Mouse (Mus musculus): ENCODE data around the gene Chrm1. TPM values are rescaled to one million over a fixed set of nuclear protein-coding genes. Genes with fewer than 3 reads are reported as not detected.

Gene Chrm1
- polyA plus RNA-seq, 1 experiment, result not detected

DNA sequence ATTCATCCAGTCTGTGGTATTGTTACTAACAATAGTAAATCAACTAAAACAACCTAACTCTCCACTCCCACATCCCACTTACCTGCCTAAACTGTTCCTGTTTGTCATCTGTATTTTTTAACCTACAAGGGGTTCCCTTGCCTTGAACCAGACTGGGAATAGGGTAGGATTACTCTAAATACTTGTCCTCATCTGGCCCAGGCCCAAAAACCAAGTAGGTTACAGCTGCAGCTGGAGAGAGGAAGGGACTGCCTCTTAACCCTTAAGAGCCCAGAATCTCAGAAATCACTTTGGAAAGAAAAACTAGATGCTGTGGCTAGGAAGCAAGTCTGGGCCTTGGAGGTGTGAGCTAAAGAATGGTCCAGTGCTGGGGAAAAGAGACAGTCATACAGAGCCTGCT, 7.8 kb upstream of the Chrm1 start:
- no peak overlapping the region for H3K4me3 ChIP-seq
- no peak for TF ChIP-seq E2F4 (IDR thresholded peaks at IDR 0.05; ENCODE audit: insufficient read depth)
- TF ChIP-seq REST (IDR thresholded peaks at IDR 0.05; ENCODE audit: insufficient read depth, insufficient read length), result no peak
- TF ChIP-seq MAX (IDR thresholded peaks at IDR 0.05; ENCODE audit: low read depth), result no peak
- no peak for TF ChIP-seq CEBPB (IDR thresholded peaks at IDR 0.05; ENCODE audit: insufficient read depth, poor library complexity, severe bottlenecking)
- TF ChIP-seq SRF (IDR thresholded peaks at IDR 0.05; ENCODE audit: control insufficient read depth, insufficient read length, low read depth), result no peak
- no peak for TF ChIP-seq POLR2A (IDR thresholded peaks at IDR 0.05; ENCODE audit: insufficient read length, low read depth)
- no peak for TF ChIP-seq POLR2AphosphoS2 (IDR thresholded peaks at IDR 0.05; ENCODE audit: insufficient read length, low read depth)
- TF ChIP-seq USF1 (IDR thresholded peaks at IDR 0.05; ENCODE audit: low read depth), result no peak
- no peaks in the 10 kb centered on the region for H3K36me3 ChIP-seq (ENCODE audit: control insufficient read depth, insufficient read depth)
- no peak overlapping the region for H3ac ChIP-seq (ENCODE audit: control insufficient read depth, insufficient read length)
- no peak overlapping the region for H3K4me2 ChIP-seq (ENCODE audit: low read depth)
- H3K27me3 ChIP-seq (ENCODE audit: control insufficient read depth, insufficient read depth, insufficient read length), result peaks cover 20% of the 10 kb centered on the region
- H3K79me2 ChIP-seq (ENCODE audit: control insufficient read depth, insufficient read depth), result no peaks in the 10 kb centered on the region

DNA sequence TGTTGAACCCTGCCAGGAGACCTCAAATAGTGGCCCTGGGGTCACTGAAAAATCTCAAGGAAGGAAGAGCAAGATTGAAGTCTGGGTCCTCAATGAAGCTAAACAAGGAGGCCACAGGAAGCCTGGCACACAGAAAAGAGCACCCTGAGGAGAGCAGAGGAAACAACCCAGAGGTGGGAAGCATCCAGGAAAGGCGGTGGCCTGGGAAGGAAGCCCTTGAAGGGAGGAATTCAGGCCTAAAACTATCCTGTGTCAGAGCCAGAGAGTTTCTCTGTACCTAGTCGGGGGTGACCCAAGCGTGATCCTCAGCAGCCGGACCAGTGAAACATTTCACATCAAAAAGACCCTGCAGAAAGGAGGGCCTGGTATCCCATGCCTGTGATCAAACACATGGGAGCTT, 7.2 kb upstream of the Chrm1 start:
- Histone ChIP-seq H3K27me3 (ENCODE audit: control insufficient read depth, insufficient read depth, insufficient read length) (peaks cover 20% of the 10 kb centered on the region), H3K4me2 (ENCODE audit: low read depth) (no peak overlapping the region), H3K36me3 (ENCODE audit: control insufficient read depth, insufficient read depth) (no peaks in the 10 kb centered on the region), H3K79me2 (ENCODE audit: control insufficient read depth, insufficient read depth) (no peaks in the 10 kb centered on the region), H3K4me3 (no peak overlapping the region), H3ac (ENCODE audit: control insufficient read depth, insufficient read length) (no peak overlapping the region)
- no peak for TF ChIP-seq SRF (IDR thresholded peaks at IDR 0.05; ENCODE audit: control insufficient read depth, insufficient read length, low read depth)
- TF ChIP-seq MYOD1 (IDR thresholded peaks at IDR 0.05; ENCODE audit: control insufficient read depth in 1 of 3, insufficient read length in 2 of 3, low read depth in 2 of 3), result no peak
- no peak for TF ChIP-seq POLR2A (IDR thresholded peaks at IDR 0.05; ENCODE audit: insufficient read length, low read depth)

DNA sequence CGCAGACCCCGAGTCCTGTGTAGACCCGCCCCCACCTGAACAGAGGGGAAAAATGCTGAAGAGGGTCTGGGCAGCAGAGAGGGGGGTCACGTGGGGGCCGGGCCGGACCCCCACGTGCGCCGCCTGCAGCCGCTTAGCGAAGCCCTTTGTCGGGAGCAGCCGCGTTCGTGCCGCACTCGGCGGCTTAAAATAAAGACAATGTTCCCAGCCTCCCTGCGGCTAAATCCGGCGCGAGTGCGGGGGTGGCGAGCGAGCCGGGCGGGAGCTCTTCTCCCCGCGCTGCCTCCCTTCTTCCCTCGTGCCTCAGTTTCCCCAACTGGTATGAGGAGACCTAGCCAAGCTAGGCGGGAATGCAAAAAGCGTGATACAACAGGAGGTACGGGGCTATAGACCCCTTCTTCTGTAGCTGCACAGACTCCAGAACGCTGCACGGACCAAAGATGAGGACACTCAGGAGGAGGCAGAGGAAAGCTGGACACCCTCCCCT, 1.7 kb upstream of the Chrm1 start:
- Histone ChIP-seq H3K79me2 (ENCODE audit: control insufficient read depth, insufficient read depth) (no peaks in the 10 kb centered on the region), H3K4me3 (no peak overlapping the region), H3ac (ENCODE audit: control insufficient read depth, insufficient read length) (no peak overlapping the region), H3K36me3 (ENCODE audit: control insufficient read depth, insufficient read depth) (no peaks in the 10 kb centered on the region), H3K4me2 (ENCODE audit: low read depth) (no peak overlapping the region), H3K27me3 (ENCODE audit: control insufficient read depth, insufficient read depth, insufficient read length) (peaks cover 63% of the 10 kb centered on the region)
- TF ChIP-seq POLR2A (IDR thresholded peaks at IDR 0.05; ENCODE audit: insufficient read length, low read depth) (no peak), MYOD1 (IDR thresholded peaks at IDR 0.05; ENCODE audit: control insufficient read depth in 1 of 3, insufficient read length in 2 of 3, low read depth in 2 of 3) (no peak), CEBPB (IDR thresholded peaks at IDR 0.05; ENCODE audit: insufficient read depth, poor library complexity, severe bottlenecking) (no peak), USF1 (IDR thresholded peaks at IDR 0.05; ENCODE audit: low read depth) (no peak), MAX (IDR thresholded peaks at IDR 0.05; ENCODE audit: low read depth) (no peak), MYOG (IDR thresholded peaks at IDR 0.05; ENCODE audit: control insufficient read depth in 1 of 3, insufficient read depth in 1 of 3, insufficient read length in 2 of 3, low read depth in 2 of 3) (no peak), TCF12 (IDR thresholded peaks at IDR 0.05; ENCODE audit: insufficient read depth, poor library complexity, severe bottlenecking) (no peak), POLR2AphosphoS2 (IDR thresholded peaks at IDR 0.05; ENCODE audit: insufficient read length, low read depth) (no peak), TCF3 (IDR thresholded peaks at IDR 0.05; ENCODE audit: insufficient read length, low read depth) (no peak)

DNA sequence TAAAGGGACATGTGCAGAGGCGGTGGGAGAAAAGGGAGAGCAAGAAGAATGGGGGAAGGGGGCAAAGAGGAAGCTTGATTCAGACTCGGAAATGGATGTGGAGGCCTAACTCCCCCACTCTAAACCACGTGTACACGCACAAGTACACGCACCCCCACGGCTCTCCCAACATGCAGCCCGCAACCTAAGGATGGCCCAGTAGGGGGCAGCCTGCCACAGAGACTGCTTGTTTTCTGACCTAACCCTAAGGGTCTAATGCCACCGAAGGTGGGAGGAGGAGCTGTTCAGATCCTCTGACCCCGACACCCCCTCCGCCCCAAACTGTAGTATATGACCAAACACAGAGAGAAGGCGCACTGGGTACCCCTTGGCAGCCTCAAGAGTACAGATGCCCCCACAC, 1.3 kb upstream of the Chrm1 start:
- H3K79me2 ChIP-seq (ENCODE audit: control insufficient read depth, insufficient read depth), result no peaks in the 10 kb centered on the region
- H3K4me3 ChIP-seq, result no peak overlapping the region
- H3K4me2 ChIP-seq (ENCODE audit: low read depth), result no peak overlapping the region
- H3K27me3 ChIP-seq (ENCODE audit: control insufficient read depth, insufficient read depth, insufficient read length), result peaks cover 63% of the 10 kb centered on the region
- H3ac ChIP-seq (ENCODE audit: control insufficient read depth, insufficient read length), result no peak overlapping the region
- no peaks in the 10 kb centered on the region for H3K36me3 ChIP-seq (ENCODE audit: control insufficient read depth, insufficient read depth)
- TF ChIP-seq TCF3 (IDR thresholded peaks at IDR 0.05; ENCODE audit: insufficient read length, low read depth) (no peak), POLR2A (IDR thresholded peaks at IDR 0.05; ENCODE audit: insufficient read length, low read depth) (no peak), CEBPB (IDR thresholded peaks at IDR 0.05; ENCODE audit: insufficient read depth, poor library complexity, severe bottlenecking) (no peak)

DNA sequence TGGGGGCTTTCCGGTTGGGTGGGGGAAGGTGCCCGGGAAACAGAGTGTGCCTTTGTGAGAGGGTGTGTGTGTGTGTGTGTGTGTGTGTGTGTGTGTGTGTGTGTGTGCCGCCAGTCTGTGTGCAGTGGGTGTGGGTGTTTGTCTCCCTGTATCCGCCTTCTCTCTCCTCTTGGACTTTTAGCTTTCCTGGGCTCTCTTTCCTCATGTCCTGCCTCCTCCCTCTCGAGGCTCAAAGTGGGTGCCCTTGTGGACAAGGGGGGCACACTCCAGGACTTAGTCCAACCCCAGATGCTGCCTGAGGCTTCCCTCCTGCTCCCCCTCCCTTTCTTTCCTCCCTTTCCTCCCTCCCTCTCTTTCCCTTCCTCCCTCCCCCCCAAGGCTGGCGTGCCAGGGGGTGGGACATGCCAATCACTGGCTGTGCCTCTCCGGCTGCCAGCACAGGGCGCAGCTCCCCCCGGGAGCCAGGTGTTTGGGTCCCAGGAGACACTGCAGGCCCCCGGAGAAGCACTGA, 377 bp downstream of the Chrm1 start:
- no peaks in the 10 kb centered on the region for H3K79me2 ChIP-seq (ENCODE audit: control insufficient read depth, insufficient read depth)
- no peak for TF ChIP-seq POLR2A (IDR thresholded peaks at IDR 0.05; ENCODE audit: insufficient read length, low read depth)
- TF ChIP-seq TCF12 (IDR thresholded peaks at IDR 0.05; ENCODE audit: insufficient read depth, poor library complexity, severe bottlenecking), result no peak
- TF ChIP-seq CEBPB (IDR thresholded peaks at IDR 0.05; ENCODE audit: insufficient read depth, poor library complexity, severe bottlenecking), result no peak
- TF ChIP-seq MAX (IDR thresholded peaks at IDR 0.05; ENCODE audit: low read depth), result no peak
- no peak for TF ChIP-seq MYOG (IDR thresholded peaks at IDR 0.05; ENCODE audit: control insufficient read depth in 1 of 3, insufficient read depth in 1 of 3, insufficient read length in 2 of 3, low read depth in 2 of 3)
- TF ChIP-seq REST (IDR thresholded peaks at IDR 0.05; ENCODE audit: insufficient read depth, insufficient read length), result no peak
- TF ChIP-seq SRF (IDR thresholded peaks at IDR 0.05; ENCODE audit: control insufficient read depth, insufficient read length, low read depth), result no peak
- TF ChIP-seq POLR2AphosphoS2 (IDR thresholded peaks at IDR 0.05; ENCODE audit: insufficient read length, low read depth), result no peak
- no peak for TF ChIP-seq MYOD1 (IDR thresholded peaks at IDR 0.05; ENCODE audit: control insufficient read depth in 1 of 3, insufficient read length in 2 of 3, low read depth in 2 of 3)
- no peak for TF ChIP-seq E2F4 (IDR thresholded peaks at IDR 0.05; ENCODE audit: insufficient read depth)
- TF ChIP-seq USF1 (IDR thresholded peaks at IDR 0.05; ENCODE audit: low read depth), result no peak
- TF ChIP-seq TCF3 (IDR thresholded peaks at IDR 0.05; ENCODE audit: insufficient read length, low read depth), result no peak
- no peak overlapping the region for H3K4me3 ChIP-seq
- peaks cover 53% of the 10 kb centered on the region for H3K27me3 ChIP-seq (ENCODE audit: control insufficient read depth, insufficient read depth, insufficient read length)
- H3K36me3 ChIP-seq (ENCODE audit: control insufficient read depth, insufficient read depth), result no peaks in the 10 kb centered on the region
- no peak overlapping the region for H3K4me2 ChIP-seq (ENCODE audit: low read depth)
- H3ac ChIP-seq (ENCODE audit: control insufficient read depth, insufficient read length), result no peak overlapping the region

Data from myocyte (in vitro differentiated cells).